Mouse (Mus musculus): ENCODE results near the gene Slc39a9.

- TF ChIP-seq EP300 (IDR thresholded peaks at IDR 0.05; ENCODE audit: low read depth) = no peak
- no peak for TF ChIP-seq CTCF (IDR thresholded peaks at IDR 0.05; ENCODE audit: low read depth)
These were observed 48.1 kb upstream of the Slc39a9 start for GRCm38 (mm10) chr12:80595566-80595965.

Data from heart, postnatal 0 days (tissue).